Mouse (Mus musculus): ENCODE data around the gene Wdr43. TPM values are rescaled to one million over a fixed set of nuclear protein-coding genes. Genes with fewer than 3 reads are reported as not detected.
"Not testable (repeated sequence)": the region's sequence is repeated elsewhere in the genome, so short reads cannot be mapped to it uniquely, and the experiment has no call there.

Gene Wdr43
- 6.8 and 11.0 TPM in 2 replicates for polyA plus RNA-seq (2012; rRNA removed)

- DNase-seq (ENCODE audit: low read depth, low spot score), result peak; percentile 84
- WGBS, result 5% methylated on average over 40 of the region's 40 CpGs
Measured at GRCm38 (mm10) chr17:71615638-71616318, at the start of gene Wdr43. TSS of gene Wdr43 (plus strand) at chr17:71615895.

DNA sequence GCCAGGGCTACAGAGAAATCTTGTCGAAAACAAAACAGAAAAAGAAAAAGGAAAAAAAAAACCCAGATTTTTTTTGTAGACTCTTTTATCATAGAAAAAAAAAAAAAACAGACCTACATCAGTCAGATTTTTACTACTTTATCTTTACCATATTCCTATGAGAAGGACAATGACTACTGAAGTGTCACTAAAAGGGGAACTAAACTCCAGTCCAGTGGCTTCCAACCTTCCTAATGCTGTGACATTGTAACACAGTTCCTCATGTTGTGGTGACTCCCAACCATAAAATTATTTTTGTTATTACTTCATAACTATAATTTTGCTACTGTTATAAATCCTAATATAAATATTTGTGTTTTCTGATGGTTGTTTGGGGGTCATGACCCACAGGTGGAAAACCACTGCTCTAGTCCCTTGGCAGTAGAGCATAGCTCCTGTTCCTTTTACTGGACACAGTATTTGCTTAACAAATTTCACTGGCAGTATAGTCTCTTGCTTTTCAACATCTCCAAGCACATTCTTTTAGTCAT lies 36.5 kb upstream of the Wdr43 start:
- DNase-seq (ENCODE audit: low read depth, low spot score), result no peak
- 83% methylated on average over 1 of the region's 1 CpGs for WGBS

GRCm38 (mm10) chr17:71597881-71598658 lies 17.6 kb upstream of the Wdr43 start:
- under 1% methylated on average over 48 of the region's 48 CpGs for WGBS
- no peak for DNase-seq (ENCODE audit: low read depth, low spot score)

GRCm38 (mm10) chr17:71598659-71599554 lies 16.8 kb upstream of the Wdr43 start:
- 3% methylated on average over 42 of the region's 42 CpGs for WGBS
- DNase-seq (ENCODE audit: low read depth, low spot score), result peak; percentile 84

- WGBS, result under 1% methylated on average over 73 of the region's 73 CpGs
- DNase-seq (ENCODE audit: low read depth, low spot score), result no peak
Measured at GRCm38 (mm10) chr17:71616319-71617032, 781 bp downstream of the Wdr43 start.

GRCm38 (mm10) chr17:71617033-71617362 lies 1.3 kb downstream of the Wdr43 start:
- WGBS, result 1% methylated on average over 10 of the region's 10 CpGs
- no peak for DNase-seq (ENCODE audit: low read depth, low spot score)

- no peak for DNase-seq (ENCODE audit: low read depth, low spot score)
- 43% methylated on average over 4 of the region's 4 CpGs for WGBS
Measured at GRCm38 (mm10) chr17:71617974-71618373, 2.3 kb downstream of the Wdr43 start.

GRCm38 (mm10) chr17:71631806-71632205 lies 16.1 kb downstream of the Wdr43 start:
- 83% methylated on average over 10 of the region's 10 CpGs for WGBS

GRCm38 (mm10) chr17:71633350-71633749 lies 17.7 kb downstream of the Wdr43 start:
- 78% methylated on average over 8 of the region's 8 CpGs for WGBS
- no peak for DNase-seq (ENCODE audit: low read depth, low spot score)

More at GRCm38 (mm10) chr17:71631806-71632205, 16.1 kb downstream of the Wdr43 start:
- DNase-seq (ENCODE audit: low read depth, low spot score), result no peak

DNA sequence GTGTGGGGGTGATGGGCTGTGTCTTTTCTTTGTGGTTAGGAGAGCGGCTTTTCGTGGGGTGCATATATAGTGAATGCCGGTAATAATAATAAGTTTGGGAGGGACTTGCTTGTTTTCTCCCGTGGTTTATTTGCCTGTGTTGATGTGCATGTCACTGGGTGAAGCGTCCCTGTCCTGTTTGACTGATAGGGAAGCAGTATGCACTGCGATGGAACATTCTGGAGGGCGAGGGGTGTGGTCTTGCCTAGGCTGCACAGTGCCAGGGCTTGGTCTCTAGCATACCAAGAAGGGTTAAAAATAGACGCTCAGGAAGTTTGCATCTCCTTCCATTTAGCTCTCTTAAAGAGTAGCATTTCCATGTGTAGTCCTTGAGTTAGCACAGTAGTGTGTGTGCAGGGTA lies 21.1 kb downstream of the Wdr43 start:
- 88% methylated on average over 8 of the region's 8 CpGs for WGBS

GRCm38 (mm10) chr17:71637750-71638265 lies 22.1 kb downstream of the Wdr43 start:
- WGBS, result 86% methylated on average over 4 of the region's 4 CpGs
- DNase-seq (ENCODE audit: low read depth, low spot score), result no peak

More for the DNA sequence above, 21.1 kb downstream of the Wdr43 start:
- DNase-seq (ENCODE audit: low read depth, low spot score), result no peak

GRCm38 (mm10) chr17:71639056-71639455 lies 23.4 kb downstream of the Wdr43 start:
- 26% methylated on average over 5 of the region's 5 CpGs for WGBS
- not testable (repeated sequence) for DNase-seq (ENCODE audit: low read depth, low spot score)

- 88% methylated on average over 9 of the region's 9 CpGs for WGBS
Measured at GRCm38 (mm10) chr17:71640421-71641085, 24.9 kb downstream of the Wdr43 start.

GRCm38 (mm10) chr17:71642190-71642589 lies 26.5 kb downstream of the Wdr43 start:
- no peak for DNase-seq (ENCODE audit: low read depth, low spot score)
- WGBS, result 83% methylated on average over 3 of the region's 3 CpGs

More at GRCm38 (mm10) chr17:71640421-71641085, 24.9 kb downstream of the Wdr43 start:
- DNase-seq (ENCODE audit: low read depth, low spot score), result no peak

DNA sequence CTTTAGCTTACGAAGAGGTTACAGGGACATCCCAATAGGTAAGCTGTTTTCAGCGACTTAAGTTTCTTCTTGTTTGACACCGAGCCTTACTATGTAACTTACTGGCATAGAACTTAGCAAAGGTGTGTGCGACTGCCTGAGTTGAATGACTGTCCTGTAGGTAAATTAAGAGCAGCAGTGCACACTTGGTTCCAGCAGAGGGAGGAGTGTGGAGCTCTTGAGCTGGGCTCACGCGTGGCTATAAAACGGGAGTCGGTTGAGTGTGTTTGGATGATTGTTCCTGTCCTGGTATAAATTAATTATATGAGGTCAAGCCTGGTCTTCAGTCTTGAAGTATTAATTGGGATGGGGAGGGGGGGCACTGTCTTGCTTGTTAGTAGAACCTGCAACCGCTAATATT lies 34.3 kb downstream of the Wdr43 start:
- no peak for DNase-seq (ENCODE audit: low read depth, low spot score)
- WGBS, result 73% methylated on average over 9 of the region's 9 CpGs

GRCm38 (mm10) chr17:71652495-71652894 lies 36.8 kb downstream of the Wdr43 start:
- 83% methylated on average over 2 of the region's 2 CpGs for WGBS
- DNase-seq (ENCODE audit: low read depth, low spot score), result no peak

- no peak for DNase-seq (ENCODE audit: low read depth, low spot score)
- 82% methylated on average over 5 of the region's 5 CpGs for WGBS
Measured at GRCm38 (mm10) chr17:71652934-71653333, 37.2 kb downstream of the Wdr43 start.

GRCm38 (mm10) chr17:71657521-71657920 lies 41.8 kb downstream of the Wdr43 start:
- 84% methylated on average over 4 of the region's 4 CpGs for WGBS
- DNase-seq (ENCODE audit: low read depth, low spot score), result no peak
